Mouse (Mus musculus) myocyte (in vitro differentiated cells): ENCODE results near the gene Olfr520. TPM values are rescaled to one million over a fixed set of nuclear protein-coding genes. Genes with fewer than 3 reads are reported as not detected.

ENCODE experiments used
- H3K27me3 ChIP-seq: one replicate; pipeline ENCODE4 v1.6.1; 2011; ENCODE audit not compliant: control insufficient read depth, insufficient read depth, insufficient read length
- H3K36me3 ChIP-seq: one replicate; pipeline ENCODE4 v1.6.1; 2011; ENCODE audit not compliant: control insufficient read depth, insufficient read depth
- H3K4me2 ChIP-seq: one replicate; pipeline ENCODE4 v1.6.1; 2011; ENCODE audit warnings: low read depth, control low read depth
- H3K4me3 ChIP-seq: one replicate; pipeline ENCODE4 v1.5.1; 2011; ENCODE audit warnings: mild to moderate bottlenecking, control low read depth, moderate library complexity
- H3K79me2 ChIP-seq: one replicate; pipeline ENCODE4 v1.6.1; 2011; ENCODE audit not compliant: control insufficient read depth, insufficient read depth
- H3ac ChIP-seq: one replicate; pipeline ENCODE4 v1.6.1; 2011; ENCODE audit not compliant: control insufficient read depth, insufficient read length
- CEBPB ChIP-seq: IDR thresholded peaks from 2 replicates; pipeline ENCODE4 v1.6.1; 2011; ENCODE audit warnings: mild to moderate bottlenecking, moderate library complexity; ENCODE audit not compliant: poor library complexity, insufficient read depth, severe bottlenecking
- E2F4 ChIP-seq: IDR thresholded peaks from one replicate; pipeline ENCODE4 v1.6.1; 2011; ENCODE audit warnings: mild to moderate bottlenecking, control low read depth, moderate library complexity; ENCODE audit not compliant: insufficient read depth
- MAX ChIP-seq: IDR thresholded peaks from one replicate; pipeline ENCODE4 v1.6.1; 2011; ENCODE audit warnings: low read depth, mild to moderate bottlenecking, control low read depth
- MYOD1 ChIP-seq, 3 experiments: IDR thresholded peaks; one replicate each; pipeline ENCODE4 v1.6.1; 2011; ENCODE audit warnings: control low read depth in 2 of 3, low read depth in 2 of 3, mild to moderate bottlenecking in 2 of 3, moderate library complexity in 1 of 3; ENCODE audit not compliant: insufficient read length in 2 of 3, control insufficient read depth in 1 of 3
- MYOG ChIP-seq, 3 experiments: IDR thresholded peaks; one replicate each; pipeline ENCODE4 v1.6.1; 2011; ENCODE audit warnings: control low read depth in 2 of 3, low read depth in 2 of 3, mild to moderate bottlenecking in 2 of 3; ENCODE audit not compliant: insufficient read length in 2 of 3, control insufficient read depth in 1 of 3, insufficient read depth in 1 of 3
- POLR2A ChIP-seq: IDR thresholded peaks from one replicate; pipeline ENCODE4 v1.6.1; 2011; ENCODE audit warnings: low read depth, mild to moderate bottlenecking, control low read depth, moderate library complexity; ENCODE audit not compliant: insufficient read length
- POLR2AphosphoS2 ChIP-seq: IDR thresholded peaks from one replicate; pipeline ENCODE4 v1.6.1; 2011; ENCODE audit warnings: low read depth, control low read depth; ENCODE audit not compliant: insufficient read length
- REST ChIP-seq: IDR thresholded peaks from one replicate; pipeline ENCODE4 v1.6.1; 2011; ENCODE audit warnings: mild to moderate bottlenecking, control low read depth, moderate library complexity; ENCODE audit not compliant: insufficient read depth, insufficient read length
- SRF ChIP-seq: IDR thresholded peaks from one replicate; pipeline ENCODE4 v1.6.1; 2011; ENCODE audit warnings: low read depth; ENCODE audit not compliant: control insufficient read depth, insufficient read length
- TCF12 ChIP-seq: IDR thresholded peaks from one replicate; pipeline ENCODE4 v1.6.1; 2011; ENCODE audit warnings: mild to moderate bottlenecking, control low read depth; ENCODE audit not compliant: poor library complexity, insufficient read depth, severe bottlenecking
- TCF3 ChIP-seq: IDR thresholded peaks from one replicate; pipeline ENCODE4 v1.6.1; 2011; ENCODE audit warnings: low read depth, control low read depth; ENCODE audit not compliant: insufficient read length
- USF1 ChIP-seq: IDR thresholded peaks from one replicate; pipeline ENCODE4 v1.6.1; 2011; ENCODE audit warnings: low read depth, mild to moderate bottlenecking, control low read depth, moderate library complexity
- polyA plus RNA-seq: library from polyadenylated mRNA; unstranded; fragments of >200 nt; fragmentation: generic; extraction: Trizol; gene quantifications from one replicate; pipeline ENCODE4 v1.2.1, GENCODE M21; 2012; ENCODE audit warnings: missing spikeins

The Olfr520 gene
- polyA plus RNA-seq, 1 experiment = not detected

GRCm38 (mm10) chr7:99706341-99707037 is 23.6 kb upstream of the Olfr520 start:
- peaks cover 23% of the 10 kb centered on the region for H3K27me3 ChIP-seq
- H3K36me3 ChIP-seq = no peaks in the 10 kb centered on the region
- no peak overlapping the region for H3ac ChIP-seq
- no peak overlapping the region for H3K4me2 ChIP-seq
- no peaks in the 10 kb centered on the region for H3K79me2 ChIP-seq
- no peak overlapping the region for H3K4me3 ChIP-seq
- TF ChIP-seq REST = no peak
- no peak for TF ChIP-seq SRF
- no peak for TF ChIP-seq POLR2A
- no peak for TF ChIP-seq POLR2AphosphoS2
- no peak for TF ChIP-seq MAX
- TF ChIP-seq TCF3 = no peak
- no peak for TF ChIP-seq MYOG (IDR thresholded peaks at IDR 0.05; ENCODE audit: control insufficient read depth in 1 of 3, insufficient read depth in 1 of 3, insufficient read length in 2 of 3, low read depth in 2 of 3)
- TF ChIP-seq USF1 = no peak
- TF ChIP-seq E2F4 = no peak
- no peak for TF ChIP-seq TCF12
- TF ChIP-seq MYOD1 (IDR thresholded peaks at IDR 0.05; ENCODE audit: control insufficient read depth in 1 of 3, insufficient read length in 2 of 3, low read depth in 2 of 3) = no peak
- no peak for TF ChIP-seq CEBPB

DNA sequence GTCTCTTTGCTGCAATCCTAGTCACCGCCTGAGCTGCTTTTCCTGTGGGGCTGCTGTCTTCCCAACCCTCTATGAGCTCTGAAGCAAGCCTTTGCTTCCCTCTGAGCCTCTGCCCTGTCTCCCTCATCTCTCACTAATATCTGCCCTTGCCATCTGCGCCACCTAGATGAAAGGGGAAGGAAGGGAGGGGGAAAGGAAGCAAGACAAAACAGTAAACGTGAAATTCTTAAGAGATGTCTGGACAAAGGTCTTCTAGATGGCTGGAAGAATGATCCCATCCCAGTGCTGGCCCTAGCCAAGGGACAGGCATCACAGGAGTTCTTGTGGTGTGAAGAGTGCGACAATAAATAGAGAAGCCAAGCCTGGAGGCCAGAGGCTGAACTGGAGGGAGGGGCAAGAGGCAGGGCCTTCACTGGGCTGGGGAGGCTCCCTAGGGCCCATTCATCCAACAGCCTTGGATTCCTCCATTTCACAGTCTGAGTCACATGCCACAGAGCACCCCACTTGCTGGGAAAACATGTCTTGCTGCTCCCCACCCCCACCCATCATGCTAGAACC is 23.0 kb upstream of the Olfr520 start:
- Histone ChIP-seq H3K4me3 (no peak overlapping the region), H3K27me3 (peaks cover 23% of the 10 kb centered on the region), H3K36me3 (no peaks in the 10 kb centered on the region), H3K79me2 (no peaks in the 10 kb centered on the region), H3K4me2 (no peak overlapping the region), H3ac (no peak overlapping the region)
- TF ChIP-seq TCF3 = no peak
- no peak for TF ChIP-seq MYOD1 (IDR thresholded peaks at IDR 0.05; ENCODE audit: control insufficient read depth in 1 of 3, insufficient read length in 2 of 3, low read depth in 2 of 3)
- no peak for TF ChIP-seq REST
- TF ChIP-seq TCF12 = no peak

DNA sequence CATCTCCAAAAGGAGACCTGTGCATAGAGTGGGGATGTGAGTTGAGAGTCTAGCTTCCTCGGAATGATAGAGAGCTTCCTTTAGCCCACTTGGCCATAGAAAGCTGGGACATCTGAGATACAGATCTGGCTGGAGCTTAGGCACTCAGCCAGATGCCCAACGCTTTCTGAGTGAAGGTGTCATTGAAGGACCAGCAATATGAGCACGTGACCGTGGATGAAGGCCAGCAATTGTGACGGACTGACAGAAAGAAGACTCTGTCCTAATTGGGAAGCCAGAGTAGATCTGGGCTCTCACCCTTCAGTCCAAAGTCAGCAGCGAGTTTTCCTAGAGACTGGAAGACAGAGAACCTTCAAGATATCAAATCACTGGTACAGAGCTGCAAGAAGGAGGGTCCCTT is 22.4 kb upstream of the Olfr520 start:
- no peak overlapping the region for H3K4me2 ChIP-seq
- peaks cover 23% of the 10 kb centered on the region for H3K27me3 ChIP-seq
- TF ChIP-seq TCF3 = no peak
- no peak for TF ChIP-seq MAX
- no peak for TF ChIP-seq CEBPB
- H3K36me3 ChIP-seq = no peaks in the 10 kb centered on the region
- H3K4me3 ChIP-seq = no peak overlapping the region
- no peaks in the 10 kb centered on the region for H3K79me2 ChIP-seq
- H3ac ChIP-seq = no peak overlapping the region

GRCm38 (mm10) chr7:99708301-99708721 is 21.8 kb upstream of the Olfr520 start:
- Histone ChIP-seq H3K36me3 (no peaks in the 10 kb centered on the region), H3ac (no peak overlapping the region), H3K4me3 (no peak overlapping the region), H3K27me3 (peaks cover 23% of the 10 kb centered on the region), H3K79me2 (no peaks in the 10 kb centered on the region), H3K4me2 (no peak overlapping the region)
- TF ChIP-seq REST (no peak), CEBPB (no peak), E2F4 (no peak), TCF3 (no peak), MYOD1 (IDR thresholded peaks at IDR 0.05; ENCODE audit: control insufficient read depth in 1 of 3, insufficient read length in 2 of 3, low read depth in 2 of 3) (no peak), SRF (no peak), TCF12 (no peak), MYOG (IDR thresholded peaks at IDR 0.05; ENCODE audit: control insufficient read depth in 1 of 3, insufficient read depth in 1 of 3, insufficient read length in 2 of 3, low read depth in 2 of 3) (no peak), POLR2A (no peak), MAX (no peak), USF1 (no peak), POLR2AphosphoS2 (no peak)

- TF ChIP-seq TCF3 (no peak), E2F4 (no peak), MAX (no peak), MYOD1 (IDR thresholded peaks at IDR 0.05; ENCODE audit: control insufficient read depth in 1 of 3, insufficient read length in 2 of 3, low read depth in 2 of 3) (no peak), CEBPB (no peak), POLR2A (no peak), MYOG (IDR thresholded peaks at IDR 0.05; ENCODE audit: control insufficient read depth in 1 of 3, insufficient read depth in 1 of 3, insufficient read length in 2 of 3, low read depth in 2 of 3) (no peak), REST (no peak), TCF12 (no peak), POLR2AphosphoS2 (no peak), SRF (no peak), USF1 (no peak)
- H3K79me2 ChIP-seq = no peaks in the 10 kb centered on the region
- H3K4me2 ChIP-seq = no peak overlapping the region
- peaks cover 23% of the 10 kb centered on the region for H3K27me3 ChIP-seq
- no peak overlapping the region for H3K4me3 ChIP-seq
- no peak overlapping the region for H3ac ChIP-seq
- no peaks in the 10 kb centered on the region for H3K36me3 ChIP-seq
These were observed 21.3 kb upstream of the Olfr520 start for GRCm38 (mm10) chr7:99708750-99709149.
